Mouse (Mus musculus) liver, embryonic 14.5 days (tissue): ENCODE measurements at regions not wholly inside any gene's neighbourhood (a gene's known extent, or its start where the extent isn't known, plus 50 kb on each side); places are given as distances from the start of the nearest gene placed in this dataset.

Experiments used
- CTCF ChIP-seq: IDR thresholded peaks from 2 replicates; pipeline ENCODE4 v1.5.1; 2016; ENCODE audit warnings: antibody characterized with exemption, low read depth, control low read depth
- EP300 ChIP-seq: IDR thresholded peaks from 2 replicates; pipeline ENCODE4 v1.6.1; 2016; ENCODE audit warnings: antibody characterized with exemption, low read depth

DNA sequence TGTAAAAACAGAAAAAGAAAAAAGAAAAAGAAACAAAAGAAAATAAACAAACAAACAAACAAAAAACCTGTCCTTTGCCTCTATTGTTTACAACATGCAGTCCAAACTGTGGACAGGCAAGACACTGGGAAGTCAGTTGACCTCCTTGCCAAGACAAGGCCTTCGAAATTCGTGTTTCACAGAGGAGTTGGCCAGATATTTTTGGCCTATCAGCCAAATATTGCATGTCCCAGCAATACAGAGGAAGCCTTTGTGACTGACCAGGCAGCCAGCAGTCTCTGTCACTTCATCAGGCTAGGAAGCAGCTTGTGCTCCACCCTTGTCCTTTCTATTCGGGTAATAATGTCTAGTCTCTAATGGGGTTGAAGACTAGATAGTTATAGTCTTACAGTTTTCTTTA lies 1017.7 kb downstream of the Fstl5 start:
- TF ChIP-seq CTCF (no peak), EP300 (no peak)
